Mouse (Mus musculus): ENCODE data around the gene Cmah.
"Not testable (repeated sequence)": the region's sequence is repeated elsewhere in the genome, so short reads cannot be mapped to it uniquely, and the experiment has no call there.

Cmah gene

DNA sequence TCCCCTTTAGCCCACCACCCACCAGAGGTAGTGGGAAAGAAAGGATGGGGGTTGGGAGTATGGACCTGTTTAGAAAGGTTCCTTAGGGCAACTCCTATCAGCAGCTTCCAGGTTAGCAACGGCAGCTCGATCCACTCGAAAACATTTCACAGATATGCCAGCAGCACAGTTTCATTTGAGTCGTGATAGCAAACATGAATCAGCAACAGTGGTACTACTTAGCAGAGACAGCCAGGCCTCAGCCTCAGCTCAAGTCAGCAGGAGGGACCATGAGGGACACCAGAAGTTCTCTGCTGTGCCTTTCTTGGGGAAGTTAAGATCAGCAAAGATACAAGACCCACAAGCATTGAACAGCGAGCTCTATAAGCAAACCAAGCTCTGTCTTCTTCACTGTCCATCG lies 13.3 kb downstream of the Cmah start:
- no peak for DNase-seq (ENCODE audit: extremely low read depth, low read depth)

DNA sequence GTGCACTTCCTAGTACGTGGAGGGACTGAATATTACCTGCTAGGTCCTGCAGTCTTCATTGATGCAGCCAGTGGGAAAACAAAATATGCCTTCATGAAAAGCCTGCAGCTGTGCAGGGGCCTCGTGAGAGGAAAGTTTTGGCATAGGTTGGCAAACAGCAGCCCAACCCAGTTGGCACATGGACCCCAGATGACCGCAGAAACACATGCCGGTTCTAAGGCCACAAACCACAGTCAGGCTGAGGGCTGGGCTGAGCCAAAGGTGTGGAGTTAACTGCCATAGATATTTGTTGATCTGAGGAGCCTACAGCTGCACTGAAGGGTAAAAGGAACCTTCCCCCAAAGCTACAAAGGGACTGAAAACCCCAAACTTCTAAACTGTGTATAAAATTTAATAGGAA lies 14.9 kb downstream of the Cmah start:
- no peak for DNase-seq (ENCODE audit: extremely low read depth, low read depth)

DNA sequence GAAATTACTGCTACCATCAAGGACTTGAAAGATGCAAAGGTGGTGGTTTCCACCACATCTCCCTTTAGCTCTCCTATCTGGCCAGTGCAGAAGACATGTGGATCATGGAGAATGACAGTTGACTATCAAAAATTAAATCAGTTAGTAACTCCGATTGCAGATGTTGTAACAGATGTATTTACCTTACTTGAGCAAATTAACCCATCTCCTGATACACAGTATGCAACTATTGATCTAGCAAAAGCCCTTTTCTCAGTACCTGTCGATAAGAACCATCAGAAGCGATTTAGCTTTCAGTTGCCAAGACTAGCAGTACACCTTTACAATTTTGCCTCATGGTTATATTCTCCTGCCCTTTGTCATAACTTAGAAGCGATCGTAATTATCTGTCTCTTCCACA lies 25.8 kb downstream of the Cmah start:
- DNase-seq (ENCODE audit: extremely low read depth, low read depth), result no peak

DNA sequence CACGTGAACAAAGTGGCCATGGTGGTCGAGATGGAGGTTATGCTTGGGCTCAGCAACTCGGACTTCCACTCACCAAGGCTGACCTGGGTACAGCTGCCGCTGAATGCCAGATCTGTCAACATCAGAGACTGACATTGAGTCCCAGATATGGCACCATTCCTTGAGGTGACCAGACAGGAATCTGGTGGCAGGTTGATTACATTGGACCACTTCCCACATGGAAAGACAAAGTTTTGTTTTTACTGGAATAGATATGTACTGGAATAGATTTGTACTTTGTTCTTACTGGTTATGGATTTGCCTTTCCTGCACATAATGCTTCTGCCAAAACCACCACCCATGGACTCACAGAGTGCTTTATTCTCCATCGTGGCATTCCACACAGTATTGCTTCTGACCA lies 27.5 kb downstream of the Cmah start:
- DNase-seq (ENCODE audit: extremely low read depth, low read depth), result no peak

DNA sequence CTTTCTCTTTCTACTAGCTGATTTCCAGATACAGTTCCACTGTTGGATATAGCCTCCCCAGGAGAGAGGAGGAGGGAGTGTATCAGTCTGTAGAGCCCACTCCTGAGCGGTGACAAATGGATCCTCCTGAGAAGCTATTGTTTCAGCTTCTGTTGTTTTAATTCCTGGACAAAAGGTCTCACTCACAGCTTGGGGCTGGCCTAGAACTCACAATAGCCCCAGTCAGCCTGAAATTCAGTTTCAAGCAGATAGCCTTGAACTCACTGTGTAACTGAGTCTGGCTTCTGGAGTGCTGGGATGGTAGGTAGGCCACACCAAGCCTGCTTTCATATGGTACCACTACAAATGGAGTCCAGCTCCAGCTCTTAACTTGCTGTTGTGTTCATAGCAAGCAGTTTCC lies 32.0 kb downstream of the Cmah start:
- DNase-seq (ENCODE audit: extremely low read depth, low read depth), result no peak

DNA sequence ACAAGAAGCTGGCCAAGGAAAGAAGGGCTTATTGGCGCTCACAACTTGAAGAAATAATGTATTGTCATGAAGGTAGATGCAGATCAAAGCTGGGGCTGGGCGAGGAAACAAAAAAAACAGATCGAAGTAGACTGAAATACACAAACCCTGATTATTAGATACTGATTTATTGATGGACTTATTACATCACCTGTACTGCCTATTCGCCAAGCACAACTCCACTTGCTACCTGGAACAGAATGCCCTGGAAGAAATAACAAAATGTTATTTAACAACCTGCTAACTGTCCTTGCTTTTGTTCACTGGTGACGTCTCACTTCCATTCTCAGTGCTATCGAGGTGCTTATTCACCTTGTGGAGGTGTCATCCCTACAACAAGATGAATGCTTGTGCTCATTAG lies 38.0 kb downstream of the Cmah start:
- no peak for DNase-seq (ENCODE audit: extremely low read depth, low read depth)

DNA sequence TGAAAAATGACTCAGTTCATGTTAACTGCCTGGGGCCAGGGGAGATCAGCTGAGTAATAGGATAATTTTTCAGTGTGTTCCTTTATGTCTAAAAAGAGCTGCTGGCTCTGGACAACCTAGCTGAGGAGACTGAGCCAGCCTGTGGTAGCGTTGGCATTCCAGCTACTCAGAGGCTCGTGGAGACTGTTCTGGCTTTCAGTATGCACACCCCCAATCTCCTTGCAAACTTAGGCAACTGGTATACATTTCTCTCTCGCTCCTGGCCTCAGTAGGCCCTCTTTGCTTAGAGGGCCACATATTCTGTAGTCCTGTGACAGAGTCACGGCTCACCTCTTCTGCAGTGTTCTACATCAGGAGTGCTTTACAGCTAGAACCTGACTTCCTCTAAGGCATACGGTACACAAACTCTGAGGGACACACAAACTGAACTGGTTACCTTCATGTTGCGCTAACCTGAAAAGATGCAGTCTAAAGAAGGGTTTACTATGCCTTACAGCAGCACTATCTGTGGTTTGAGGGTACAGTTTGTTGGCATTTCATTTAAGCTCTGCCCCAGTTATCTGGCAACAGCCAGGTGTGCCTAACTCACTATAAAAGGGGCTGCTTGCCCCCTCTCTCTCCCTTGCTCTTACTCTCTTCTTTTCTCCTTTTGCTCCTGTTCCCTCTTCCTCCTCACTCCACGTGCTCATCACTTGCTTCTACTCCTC lies 45.8 kb downstream of the Cmah start:
- no peak for DNase-seq (ENCODE audit: extremely low read depth, low read depth)

DNA sequence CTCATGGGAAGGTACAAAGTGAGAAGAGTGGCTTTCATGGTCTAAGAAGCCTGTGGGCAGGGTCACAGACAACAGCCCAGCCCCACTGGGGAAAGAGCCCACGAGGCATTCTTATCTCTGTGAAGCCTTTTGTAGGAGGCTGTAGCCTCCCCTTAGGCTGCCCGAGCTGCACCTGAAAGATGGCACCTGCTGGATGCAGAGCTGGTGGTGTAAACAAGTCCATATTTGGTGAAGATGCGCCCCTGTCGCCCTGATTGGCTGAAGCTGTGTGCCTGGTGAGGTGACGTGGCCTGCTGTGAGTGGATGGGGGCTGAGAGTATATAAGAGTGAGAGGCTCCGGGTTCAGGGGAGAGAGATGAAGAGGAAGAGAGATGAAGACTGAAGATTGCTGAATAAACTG lies 47.4 kb downstream of the Cmah start:
- not testable (repeated sequence) for DNase-seq (ENCODE audit: extremely low read depth, low read depth)

DNA sequence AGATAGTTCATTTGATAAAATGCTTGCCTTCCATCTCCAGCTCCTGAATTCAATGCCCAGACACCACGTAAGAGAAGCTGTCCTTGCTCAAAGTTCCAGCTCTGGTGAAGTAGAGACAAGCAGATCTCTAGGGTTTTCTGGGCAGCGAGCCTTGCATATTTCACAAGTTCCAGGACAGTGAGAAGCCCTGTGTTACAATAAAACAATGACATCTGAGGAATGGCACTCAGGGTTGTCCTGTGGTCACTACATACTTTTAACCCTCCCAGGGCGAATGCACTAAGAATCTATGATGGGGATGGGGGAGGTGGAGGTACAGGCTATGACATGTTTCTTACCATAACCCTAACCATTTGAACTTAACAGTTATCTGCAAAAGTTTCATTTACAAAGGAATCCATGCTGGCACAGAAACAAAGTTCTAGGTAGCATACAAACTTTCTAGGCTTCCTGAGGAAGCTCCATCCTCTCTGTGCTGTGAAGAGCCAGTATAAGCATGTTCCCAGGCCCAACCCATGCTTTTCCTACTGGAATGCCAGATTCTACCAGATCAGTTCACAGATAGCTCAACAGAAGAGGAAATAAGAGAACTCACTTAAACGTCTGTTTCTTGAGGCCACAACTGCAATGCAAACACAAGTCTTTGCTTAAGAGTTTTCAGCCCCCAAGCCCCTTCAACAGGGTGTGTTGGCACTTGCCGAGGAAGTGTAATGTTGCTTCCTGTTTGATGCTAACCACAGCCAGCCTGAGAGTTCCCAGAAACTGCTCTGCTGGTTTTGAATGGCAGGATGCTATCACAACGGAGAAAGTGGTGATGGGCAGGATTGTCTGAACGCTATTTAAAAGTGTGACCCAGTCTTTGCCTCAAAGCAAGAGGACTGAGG lies 48.4 kb downstream of the Cmah start:
- DNase-seq (ENCODE audit: extremely low read depth, low read depth), result no peak

DNA sequence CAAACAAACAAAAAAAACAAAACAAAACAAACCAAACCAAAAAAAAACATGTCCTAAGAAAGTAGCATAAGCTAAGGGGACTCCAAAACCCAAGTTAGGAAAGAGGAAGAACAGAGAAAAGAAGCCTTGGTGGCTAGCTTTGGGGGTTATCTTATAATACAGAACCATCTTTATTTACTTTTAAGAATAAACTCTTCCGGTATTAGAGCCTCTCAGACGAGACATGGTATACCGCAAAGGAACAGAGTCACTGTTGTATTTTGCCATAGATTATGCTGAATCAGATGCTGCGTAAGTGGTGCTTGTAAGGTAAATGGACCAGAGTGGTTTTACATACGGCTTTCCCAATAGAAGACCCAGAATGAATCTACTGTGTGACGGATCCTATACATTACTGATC lies 53.5 kb downstream of the Cmah start:
- peak; percentile 81 for DNase-seq (ENCODE audit: extremely low read depth, low read depth)

DNA sequence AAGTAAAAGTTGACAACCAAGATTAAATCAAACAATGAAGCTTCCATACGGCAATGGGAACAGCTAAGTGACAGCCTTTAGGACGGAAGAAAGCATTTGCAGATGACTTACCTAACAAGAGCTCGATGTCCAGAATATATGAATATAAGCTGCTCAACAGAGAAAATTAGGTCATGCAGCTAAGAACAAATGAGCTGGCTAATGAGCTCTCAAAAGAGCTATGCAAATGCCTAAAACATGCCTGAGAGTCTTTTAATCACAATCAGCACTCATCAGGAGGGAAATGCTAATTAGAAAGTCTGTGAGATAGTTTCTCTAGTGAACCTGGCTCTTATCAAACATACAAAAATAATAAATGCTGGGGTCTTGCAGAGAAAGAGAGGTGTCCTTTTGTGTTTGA lies 56.7 kb downstream of the Cmah start:
- no peak for DNase-seq (ENCODE audit: extremely low read depth, low read depth)

DNA sequence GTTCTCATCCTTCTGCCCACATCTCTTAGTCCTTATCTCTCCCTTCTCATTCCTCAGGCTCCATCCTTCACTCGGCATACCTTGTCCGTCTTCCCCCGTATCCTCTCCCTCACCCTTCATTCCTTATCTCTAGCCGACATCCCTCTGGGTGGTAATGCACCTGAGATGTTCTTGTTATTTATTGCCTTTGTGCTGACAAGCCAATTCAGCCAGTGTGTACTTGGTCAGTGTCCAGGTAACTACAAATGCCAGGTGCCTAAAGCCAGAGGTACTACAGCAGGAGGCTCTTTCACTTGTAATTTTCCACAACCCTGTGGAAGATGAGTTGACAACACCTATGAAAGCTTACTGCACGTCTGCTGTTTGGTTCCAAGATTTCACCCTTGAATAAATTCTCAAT lies 64.7 kb downstream of the Cmah start:
- no peak for DNase-seq (ENCODE audit: extremely low read depth, low read depth)

DNA sequence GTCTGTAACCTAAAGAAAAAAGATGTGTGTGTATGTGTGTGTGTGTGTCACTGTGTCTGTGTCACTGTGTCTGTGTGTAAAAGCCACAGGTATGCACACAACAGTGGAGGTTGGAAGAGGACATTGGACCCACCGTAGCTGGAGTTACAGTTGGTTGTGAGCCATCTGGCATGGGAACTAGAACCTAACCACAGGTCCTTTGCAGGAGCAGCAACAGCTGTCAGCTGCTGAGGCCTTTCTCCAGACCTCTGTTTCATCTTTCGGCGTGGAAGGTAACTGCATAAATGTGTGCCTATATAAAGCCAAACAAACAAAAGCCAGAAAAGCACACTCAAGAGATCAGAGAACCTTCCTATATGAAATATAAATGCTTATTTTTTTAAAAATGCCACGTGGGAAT lies 65.5 kb downstream of the Cmah start:
- no peak for DNase-seq (ENCODE audit: extremely low read depth, low read depth)

DNA sequence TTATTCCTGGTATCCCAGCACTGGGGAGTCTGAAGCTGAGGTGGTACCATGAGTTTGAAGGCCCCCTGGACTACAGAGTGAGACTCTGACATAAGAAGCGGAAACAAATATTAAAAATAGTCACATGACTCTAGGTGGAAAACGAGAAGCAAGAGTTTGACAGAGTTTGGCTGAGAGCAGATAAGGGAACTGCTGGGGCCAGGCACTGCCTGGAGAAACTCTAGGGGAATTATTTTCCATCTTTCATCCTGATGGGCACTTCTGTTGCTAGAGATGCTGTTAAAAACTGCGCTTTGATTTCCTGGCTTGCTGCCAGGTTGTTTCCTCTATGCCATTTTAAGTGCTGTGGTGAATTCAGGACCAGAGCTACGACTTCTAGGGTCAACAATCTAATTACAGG lies 65.9 kb downstream of the Cmah start:
- peak; percentile 43 for DNase-seq (ENCODE audit: extremely low read depth, low read depth)

DNA sequence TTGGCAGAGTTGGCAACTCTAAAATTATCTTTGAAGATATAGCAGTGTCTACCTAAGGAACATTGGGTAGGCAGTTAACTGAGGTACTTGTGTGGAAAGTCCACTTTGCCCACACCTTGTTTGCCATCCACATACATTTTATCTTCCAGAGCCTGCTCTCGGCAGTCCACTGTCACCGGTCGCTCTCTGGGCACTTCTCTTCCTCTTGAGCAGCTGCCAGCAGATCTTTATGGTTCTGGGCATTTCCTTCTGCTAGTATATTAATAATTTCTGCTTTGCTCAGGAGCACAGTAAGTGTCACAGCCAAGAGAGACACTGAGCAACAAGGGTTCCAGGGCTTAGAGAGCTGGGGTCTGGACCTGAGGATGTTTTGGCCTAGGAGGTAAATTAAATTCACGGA lies 68.6 kb downstream of the Cmah start:
- no peak for DNase-seq (ENCODE audit: extremely low read depth, low read depth)

DNA sequence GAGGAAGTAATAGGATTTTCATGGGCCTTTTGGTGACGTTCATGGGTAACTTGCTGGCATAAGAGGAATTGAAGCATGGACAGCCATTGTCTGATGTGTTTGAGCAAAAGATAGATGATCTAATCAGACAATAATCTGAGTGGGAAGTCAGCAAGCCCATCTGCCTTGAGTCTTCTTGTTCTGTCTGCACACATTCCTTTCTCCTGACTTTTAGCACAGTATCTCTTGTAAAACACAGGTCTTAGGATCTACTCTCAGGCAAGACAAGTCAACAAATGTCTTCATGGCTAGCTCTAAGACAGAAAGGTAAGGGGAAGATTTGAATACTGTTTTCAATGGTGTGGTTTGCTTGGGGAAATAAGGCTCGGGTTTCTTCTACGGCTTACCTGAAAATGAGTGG lies 70.0 kb downstream of the Cmah start:
- DNase-seq (ENCODE audit: extremely low read depth, low read depth), result no peak

DNA sequence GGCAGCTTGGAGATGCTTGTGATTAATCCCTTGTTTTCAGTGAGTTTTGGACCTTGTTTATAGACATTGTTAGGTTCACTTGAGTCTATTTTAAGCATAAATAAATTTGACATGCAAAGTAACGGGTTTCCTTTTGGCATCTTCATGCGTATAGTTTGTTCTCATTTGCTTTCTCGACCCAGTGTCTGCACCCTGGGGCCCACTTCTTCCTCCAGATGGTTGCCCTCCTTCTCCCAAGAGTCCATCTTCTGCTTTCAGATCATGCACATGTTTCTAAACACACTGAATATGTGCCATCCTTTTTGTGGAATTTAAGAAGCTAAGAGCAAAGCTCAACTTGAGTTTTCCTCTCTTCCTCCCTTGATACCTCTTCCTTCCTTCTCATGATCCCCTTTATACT lies 71.3 kb downstream of the Cmah start:
- no peak for DNase-seq (ENCODE audit: extremely low read depth, low read depth)

DNA sequence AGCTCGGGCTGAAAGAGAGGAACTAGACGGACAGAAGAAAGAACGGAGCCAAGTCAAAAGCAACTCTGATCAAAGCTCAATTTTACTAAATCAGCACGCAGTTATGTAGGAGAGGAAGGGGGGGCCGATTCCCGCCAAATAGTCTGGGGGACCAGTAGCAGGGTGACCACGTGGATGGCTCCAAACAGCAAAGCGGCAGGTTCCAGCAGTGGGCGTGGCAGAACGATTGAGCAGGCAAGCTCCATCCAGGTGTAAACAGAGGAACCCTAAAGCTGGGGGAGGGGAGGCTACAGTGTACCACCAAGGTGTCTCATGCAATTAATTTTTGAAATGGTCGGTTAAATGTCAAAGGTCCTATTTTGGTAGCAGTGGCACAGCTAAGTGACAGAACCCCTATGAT lies 74.6 kb downstream of the Cmah start:
- DNase-seq (ENCODE audit: extremely low read depth, low read depth), result not testable (repeated sequence)

DNA sequence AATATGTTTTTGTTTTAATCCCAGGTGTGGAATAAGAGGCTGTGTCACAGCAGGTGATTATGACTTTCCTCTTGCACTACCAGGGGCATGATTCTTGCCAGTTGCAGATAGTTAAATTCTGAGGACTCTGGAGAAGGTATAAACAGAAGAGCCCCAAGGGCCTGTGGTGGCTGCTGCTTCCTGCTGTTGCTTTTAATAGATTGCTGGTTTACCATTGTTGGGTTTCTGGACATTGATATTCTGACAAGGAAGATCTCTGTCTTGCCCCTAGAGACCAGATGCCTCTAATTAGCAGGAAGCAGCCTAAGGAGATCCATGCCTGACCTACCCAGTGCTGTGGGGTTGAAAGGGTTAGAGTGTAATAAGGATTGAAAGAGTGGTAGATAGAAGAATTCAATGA lies 75.8 kb downstream of the Cmah start:
- no peak for DNase-seq (ENCODE audit: extremely low read depth, low read depth)

DNA sequence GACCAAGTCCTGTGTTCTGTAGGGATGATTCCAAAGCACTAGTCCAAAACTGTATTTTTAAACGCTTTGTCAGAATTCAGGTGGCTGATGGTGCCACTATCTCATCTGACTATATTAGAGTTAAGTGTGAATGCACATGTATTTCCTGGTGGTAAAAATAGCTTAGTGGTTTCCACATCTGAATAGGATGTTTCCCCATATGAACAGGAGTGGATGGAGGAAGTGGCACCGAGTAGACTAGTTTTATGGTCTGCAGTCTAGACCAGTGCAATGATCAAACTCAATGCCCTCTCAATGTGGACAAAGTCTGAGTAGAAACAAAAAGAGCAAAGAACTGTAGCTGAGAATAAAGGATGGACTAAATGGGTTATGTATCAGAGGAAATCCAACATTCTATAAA lies 79.6 kb downstream of the Cmah start:
- DNase-seq (ENCODE audit: extremely low read depth, low read depth), result no peak

DNA sequence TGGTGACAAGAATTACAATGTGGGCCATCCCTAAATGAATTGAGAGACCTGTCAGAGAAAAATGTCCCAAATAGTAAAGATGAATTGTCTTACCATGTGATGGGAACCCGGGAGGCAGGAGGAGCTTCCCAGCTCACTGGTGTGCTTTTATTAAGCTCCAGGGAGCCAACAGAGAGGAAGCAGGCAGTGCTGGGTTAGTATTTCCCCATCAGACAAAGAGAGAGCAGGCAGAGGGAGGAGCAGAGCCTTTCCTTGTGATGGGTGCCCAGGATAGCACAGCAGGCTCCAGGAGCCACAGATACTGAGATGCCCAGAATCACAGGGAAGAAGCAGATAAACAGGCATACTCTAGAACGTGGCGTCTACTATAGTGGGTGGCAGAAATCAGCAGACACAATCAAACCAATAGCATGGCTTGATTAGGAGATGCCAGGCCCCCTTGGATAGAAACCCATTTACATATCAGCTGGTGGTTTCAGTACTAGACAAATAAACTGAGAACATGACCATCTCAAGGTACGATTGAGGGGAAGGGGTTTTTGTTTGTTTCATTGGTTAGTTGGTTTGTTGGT lies 87.5 kb downstream of the Cmah start:
- no peak for DNase-seq (ENCODE audit: extremely low read depth, low read depth)

DNA sequence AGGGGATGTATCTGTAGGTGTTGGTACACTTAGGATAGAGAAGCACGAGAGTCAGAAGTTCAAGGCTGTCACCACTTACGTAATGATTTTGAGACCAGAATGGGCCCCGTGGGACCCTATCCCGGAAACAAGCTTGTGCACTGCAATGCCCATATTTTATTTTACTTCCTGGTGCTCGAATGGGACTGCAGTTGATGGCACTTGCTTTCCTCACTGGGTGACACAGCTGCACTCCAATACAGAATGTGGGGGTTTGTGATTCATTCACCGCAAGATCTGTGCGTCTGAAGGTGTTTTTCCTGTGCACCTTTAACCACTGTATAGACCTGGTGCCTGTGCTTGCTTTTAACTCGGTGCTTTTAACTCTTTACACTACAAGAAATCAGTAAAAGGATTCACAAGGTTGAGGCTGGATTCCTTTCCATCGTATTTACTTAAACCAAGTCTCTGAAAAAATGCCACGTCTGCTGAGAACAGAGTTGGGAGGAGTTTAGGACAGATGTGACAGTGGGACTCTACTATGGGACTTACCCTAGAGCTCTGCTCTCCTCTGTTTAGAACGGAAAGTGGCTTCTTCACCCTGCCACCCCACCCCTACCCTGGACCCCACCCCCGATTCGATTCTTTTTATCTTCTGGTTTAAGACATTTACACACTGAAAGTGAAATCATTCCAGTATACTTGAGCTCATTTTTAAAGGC lies 88.5 kb downstream of the Cmah start:
- DNase-seq (ENCODE audit: extremely low read depth, low read depth), result no peak

All from MEL-GATA-1-ER (cell line).